Mouse (Mus musculus): ENCODE data around the gene Arl9. TPM values are rescaled to one million over a fixed set of nuclear protein-coding genes. Genes with fewer than 3 reads are reported as not detected.

The Arl9 gene
- polyA plus RNA-seq (2014; fragmentation: Illumina TruSeq; extraction: RNeasy Lipid Tissue Mini Kit (QIAGEN cat#74804); ENCODE audit: low read depth, low replicate concordance), result 1.4 TPM

DNA sequence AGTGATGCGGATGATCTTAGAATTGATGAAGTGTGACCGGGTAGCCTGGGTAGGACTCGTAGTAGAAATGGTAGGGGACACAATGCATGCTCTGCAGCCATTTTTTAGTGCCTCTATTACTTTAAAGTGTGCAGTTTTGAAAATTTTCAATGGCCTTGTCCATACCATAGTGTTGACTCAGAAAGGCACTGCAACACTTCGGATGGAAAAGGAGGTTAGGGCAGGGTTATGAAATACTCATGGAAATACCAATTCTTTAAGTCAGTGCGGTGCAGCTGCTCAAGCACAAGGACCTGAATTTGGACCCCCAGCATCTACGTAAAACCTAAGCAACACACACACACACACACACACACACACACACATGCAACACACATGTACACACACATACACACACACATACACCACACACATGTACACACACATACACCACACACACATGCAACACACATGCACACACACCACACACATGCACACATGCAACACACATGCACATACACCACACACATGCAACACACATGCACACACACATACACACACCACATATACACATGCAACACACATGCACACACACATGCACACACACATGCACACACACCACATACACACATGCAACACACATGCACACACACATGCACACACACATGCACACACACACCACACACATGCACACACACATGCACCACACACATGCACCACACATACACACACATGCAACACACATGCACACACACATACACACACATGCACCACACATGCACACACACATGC lies at the start of gene Arl9:
TSS of gene Arl9 (plus strand) at position 5 of the 771 bp plus-strand sequence.

GRCm38 (mm10) chr5:76974554-76975285 lies 29.1 kb upstream of the Arl9 start, which contains the start of gene Srp72:
Gene Srp72 (plus strand): TSS chr5:76974683.

DNA sequence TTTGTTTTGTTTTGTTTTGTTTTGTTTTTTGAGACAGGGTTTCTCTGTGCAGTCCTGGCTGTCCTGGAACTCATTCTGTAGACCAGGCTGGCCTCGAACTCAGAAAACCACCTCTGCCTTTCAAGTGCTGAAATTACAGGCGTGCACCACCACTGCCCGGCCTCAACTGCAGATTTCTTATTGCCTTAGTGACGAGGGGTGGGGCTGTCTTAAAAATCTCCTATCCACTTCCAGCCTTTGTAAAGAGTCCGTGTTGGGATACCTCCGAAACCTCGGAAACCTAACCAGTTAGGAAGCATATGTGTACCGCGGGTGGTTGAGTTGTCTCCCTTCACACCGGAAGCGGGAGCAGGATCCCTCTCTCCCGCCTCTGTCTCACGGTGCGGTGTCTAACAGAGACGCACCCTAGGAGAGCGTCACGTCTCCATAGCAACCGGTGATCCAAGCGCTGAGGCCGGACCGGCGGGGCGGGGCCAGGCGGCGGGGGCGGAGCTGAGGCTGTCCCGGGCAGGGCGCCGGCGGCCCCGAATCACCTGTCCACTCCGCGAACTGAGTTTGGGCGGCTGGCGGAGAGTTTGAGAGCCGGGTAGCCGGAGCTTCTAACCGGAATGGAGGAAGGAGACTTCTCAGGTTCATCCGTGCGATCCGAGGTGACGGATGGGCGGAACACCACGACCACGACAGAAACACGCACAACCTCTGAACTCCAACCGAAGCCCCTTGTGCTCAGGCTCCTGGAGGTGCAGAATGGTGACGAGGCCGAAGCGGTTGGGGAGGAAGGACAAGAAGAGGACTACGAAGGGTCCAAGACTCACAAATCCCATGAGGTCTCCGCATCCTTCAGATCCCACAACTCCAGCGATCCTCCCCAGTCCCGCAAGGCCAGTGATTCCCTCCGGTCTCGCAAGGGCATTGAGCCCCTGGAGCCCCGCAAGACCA lies 12.0 kb downstream of the Arl9 start, which contains the start of gene Thegl:
TSS of gene Thegl (plus strand) at position 480 of the 939 bp plus-strand sequence.

Other genes with a start within 250 kb of the Arl9 start
- 38.5 TPM for gene Aasdh, start 98.5 kb upstream of the Arl9 start, polyA plus RNA-seq (2014; fragmentation: Illumina TruSeq; extraction: RNeasy Lipid Tissue Mini Kit (QIAGEN cat#74804); ENCODE audit: low read depth, low replicate concordance)
- gene Paics, start 52.7 kb upstream of the Arl9 start, polyA plus RNA-seq (2014; fragmentation: Illumina TruSeq; extraction: RNeasy Lipid Tissue Mini Kit (QIAGEN cat#74804); ENCODE audit: low read depth, low replicate concordance), result 160 TPM
- 27.6 TPM for gene Ppat, start 52.5 kb upstream of the Arl9 start, polyA plus RNA-seq (2014; fragmentation: Illumina TruSeq; extraction: RNeasy Lipid Tissue Mini Kit (QIAGEN cat#74804); ENCODE audit: low read depth, low replicate concordance)
- 199 TPM for gene Srp72, start 29.4 kb upstream of the Arl9 start, polyA plus RNA-seq (2014; fragmentation: Illumina TruSeq; extraction: RNeasy Lipid Tissue Mini Kit (QIAGEN cat#74804); ENCODE audit: low read depth, low replicate concordance)
- gene Thegl, start 12.0 kb downstream of the Arl9 start, polyA plus RNA-seq (2014; fragmentation: Illumina TruSeq; extraction: RNeasy Lipid Tissue Mini Kit (QIAGEN cat#74804); ENCODE audit: low read depth, low replicate concordance), result not detected
- 25.3 TPM for gene Hopx, start 111.1 kb downstream of the Arl9 start, polyA plus RNA-seq (2014; fragmentation: Illumina TruSeq; extraction: RNeasy Lipid Tissue Mini Kit (QIAGEN cat#74804); ENCODE audit: low read depth, low replicate concordance)
- not detected for gene Spink2, start 207.4 kb downstream of the Arl9 start, polyA plus RNA-seq (2014; fragmentation: Illumina TruSeq; extraction: RNeasy Lipid Tissue Mini Kit (QIAGEN cat#74804); ENCODE audit: low read depth, low replicate concordance)